ENCODE assay signal across 9 mouse cellular contexts in the genomic region with DNA sequence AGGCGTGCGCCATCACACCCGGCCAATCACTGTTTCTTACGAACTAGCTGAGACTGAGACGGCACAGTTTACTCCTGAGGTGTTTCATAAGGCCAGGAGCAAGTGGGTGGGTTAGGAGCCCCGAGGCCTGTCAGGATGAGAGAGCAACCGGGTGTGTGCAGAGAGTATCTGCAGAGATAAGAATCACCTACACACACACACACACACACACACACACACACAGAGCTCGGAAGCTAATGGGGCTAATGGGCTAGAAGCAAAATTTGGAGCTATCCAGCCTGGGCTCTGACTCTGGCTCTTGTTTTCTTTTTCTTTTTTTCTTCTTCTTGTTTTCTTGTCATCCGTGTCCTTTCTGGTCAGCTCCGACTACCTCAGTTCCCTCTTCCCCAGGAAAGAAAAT. TPM values are rescaled to one million over a fixed set of nuclear protein-coding genes. Genes with fewer than 3 reads are reported as not detected.
DNase-seq lines count a peak whose midpoint lies in the region; ATAC-seq and TF ChIP-seq lines count a peak whose summit lies in the region.
"Had no signal": no experiment of that assay in that cellular context is flagged by ENCODE, and none has a peak within 500 bp of the region (broad histone marks: within the 10 kb centered on the region; RNA-seq: fewer than 3 reads in every experiment).

No protein-coding gene starts in this region.

- H3K4me2 ChIP-seq in lung, embryonic 14.5 days, result peak overlapping the region; percentile 53
- H3K4me2 ChIP-seq in embryonic facial prominence, embryonic 14.5 days (ENCODE audit: low read depth, low read length), result peak overlapping the region; percentile 51
- peak overlapping the region; percentile 38 for H3K4me2 ChIP-seq in neural tube, embryonic 14.5 days (ENCODE audit: low read depth, low read length)

- H3K4me1 ChIP-seq in lung, embryonic 14.5 days (ENCODE audit: insufficient read depth), result no peaks in the 10 kb centered on the region
- no peaks in the 10 kb centered on the region for H3K4me1 ChIP-seq in embryonic facial prominence, embryonic 14.5 days (ENCODE audit: control insufficient read depth, insufficient read depth, low read length)
- peaks cover under 1% of the 10 kb centered on the region; the same call in 1 of the 2 replicates for H3K4me1 ChIP-seq in limb, embryonic 10.5 days
- no peaks in the 10 kb centered on the region for H3K4me1 ChIP-seq in neural tube, embryonic 14.5 days (ENCODE audit: control insufficient read depth, insufficient read depth, low read length)

- no peaks in the 10 kb centered on the region for H3K9me3 ChIP-seq in lung, embryonic 14.5 days (ENCODE audit: low read depth, low read length)
- no peaks in the 10 kb centered on the region for H3K9me3 ChIP-seq in embryonic facial prominence, embryonic 14.5 days (ENCODE audit: control insufficient read depth, low read length)
- no peaks in the 10 kb centered on the region for H3K9me3 ChIP-seq in limb, embryonic 10.5 days (replicated peaks)
- no peaks in the 10 kb centered on the region for H3K9me3 ChIP-seq in neural tube, embryonic 14.5 days (ENCODE audit: control insufficient read depth, low read length)

- H3K4me3 ChIP-seq in lung, embryonic 14.5 days (ENCODE audit: low read depth, low read length), result peak overlapping the region; percentile 25; the same call in 1 of the 2 replicates
- peak overlapping the region; percentile 30 for H3K4me3 ChIP-seq in embryonic facial prominence, embryonic 14.5 days (ENCODE audit: low read depth, low read length)
- peak overlapping the region; percentile 40 for H3K4me3 ChIP-seq in limb, embryonic 10.5 days
- no peak overlapping the region for H3K4me3 ChIP-seq in neural tube, embryonic 14.5 days (ENCODE audit: low read depth, low read length)

- no peak for TF ChIP-seq CTCF in lung, embryonic 14.5 days (IDR thresholded peaks at IDR 0.05; ENCODE audit: low read depth)

- no peak for ATAC-seq in lung, embryonic 14.5 days (ENCODE audit: insufficient read depth)
- no peak for ATAC-seq in embryonic facial prominence, embryonic 14.5 days (ENCODE audit: low read depth)
- no peak for ATAC-seq in neural tube, embryonic 14.5 days (ENCODE audit: low read depth)

- no peak for DNase-seq in lung, embryonic 14.5 days
- no peak for DNase-seq in lung, adult 18-20 months
- no peak for DNase-seq in embryonic facial prominence, embryonic 14.5 days (ENCODE audit: low spot score)
- DNase-seq in limb, embryonic 10.5 days (ENCODE audit: low spot score), result no peak
- no peak for DNase-seq in adrenal gland, adult (ENCODE audit: inconsistent age in 2 of 2, low spot score in 1 of 2)
- no peak for DNase-seq in adrenal gland, adult 18-20 months (ENCODE audit: low spot score in 2 of 2)
- DNase-seq in right cerebral cortex, postnatal 10 days (ENCODE audit: low spot score in 2 of 2), result no peak
- DNase-seq: layer of hippocampus, adult 9-11 months had no signal

- no peaks in the 10 kb centered on the region for H3K36me3 ChIP-seq in lung, embryonic 14.5 days (ENCODE audit: insufficient read depth)
- no peaks in the 10 kb centered on the region for H3K36me3 ChIP-seq in embryonic facial prominence, embryonic 14.5 days (ENCODE audit: control insufficient read depth, insufficient read depth, low read length)
- H3K36me3 ChIP-seq in limb, embryonic 10.5 days, result no peaks in the 10 kb centered on the region
- no peaks in the 10 kb centered on the region for H3K36me3 ChIP-seq in neural tube, embryonic 14.5 days (ENCODE audit: control insufficient read depth, insufficient read depth, low read length)

- H3K27ac ChIP-seq in lung, embryonic 14.5 days (ENCODE audit: low read depth), result no peak overlapping the region
- no peak overlapping the region for H3K27ac ChIP-seq in embryonic facial prominence, embryonic 14.5 days (replicated peaks; ENCODE audit: low read depth, low read length)
- H3K27ac ChIP-seq in limb, embryonic 10.5 days, result no peak overlapping the region
- H3K27ac ChIP-seq in neural tube, embryonic 14.5 days (ENCODE audit: low read depth, low read length), result no peak overlapping the region

- WGBS in lung, embryonic 14.5 days, result 71% methylated on average over 10 of the region's 10 CpGs
- 86% methylated on average over 10 of the region's 10 CpGs for WGBS in embryonic facial prominence, embryonic 14.5 days
- WGBS in limb, embryonic 10.5 days, result 87% methylated on average over 10 of the region's 10 CpGs
- WGBS in neural tube, embryonic 14.5 days, result 87% methylated on average over 10 of the region's 10 CpGs

- H3K9ac ChIP-seq in lung, embryonic 14.5 days, result no peak overlapping the region
- H3K9ac ChIP-seq in embryonic facial prominence, embryonic 14.5 days (ENCODE audit: low read depth, low read length), result peak overlapping the region; percentile 34; the same call in 1 of the 2 replicates
- no peak overlapping the region for H3K9ac ChIP-seq in neural tube, embryonic 14.5 days (replicated peaks; ENCODE audit: low read depth, low read length)

- H3K27me3 ChIP-seq in lung, embryonic 14.5 days (ENCODE audit: insufficient read depth, low read length), result no peaks in the 10 kb centered on the region
- no peaks in the 10 kb centered on the region for H3K27me3 ChIP-seq in embryonic facial prominence, embryonic 14.5 days (replicated peaks; ENCODE audit: control insufficient read depth, insufficient read depth, low read length)
- no peaks in the 10 kb centered on the region for H3K27me3 ChIP-seq in limb, embryonic 10.5 days (ENCODE audit: low read depth, poor library complexity, severe bottlenecking)
- no peaks in the 10 kb centered on the region for H3K27me3 ChIP-seq in neural tube, embryonic 14.5 days (ENCODE audit: control insufficient read depth, insufficient read depth, low read length)

RNA-seq across cellular contexts. Expression of a gene that starts 5.2 kb away (rescaled TPM):
- polyA plus RNA-seq in lung, embryonic 14.5 days (2014; fragmentation: Nextera tagmentation; extraction: Ambion mirVana), result 0.43 and 0.60 TPM in 2 replicates
- polyA plus RNA-seq in embryonic facial prominence, embryonic 14.5 days (2014; fragmentation: Nextera tagmentation; extraction: Ambion mirVana), result 0.97 and 1.0 TPM in 2 replicates
- 0.14 and 0.18 TPM in 2 replicates for polyA plus RNA-seq in limb, embryonic 10.5 days (2016; fragmentation: Nextera tagmentation; extraction: Ambion mirVana)
- 0.12 and 0.28 TPM in 2 replicates for polyA plus RNA-seq in neural tube, embryonic 14.5 days (2014; fragmentation: Nextera tagmentation; extraction: Ambion mirVana)
- 1 to 10 TPM; 1.7 to 3.1 TPM for total RNA-seq in adrenal gland, adult 18-20 months (2021)

RNA-seq across cellular contexts. Expression of a gene that starts 21.0 kb away (rescaled TPM):
- polyA plus RNA-seq in lung, embryonic 14.5 days (2014; fragmentation: Nextera tagmentation; extraction: Ambion mirVana), result 71.6 and 74.3 TPM in 2 replicates
- 42.5 and 47.6 TPM in 2 replicates for polyA plus RNA-seq in embryonic facial prominence, embryonic 14.5 days (2014; fragmentation: Nextera tagmentation; extraction: Ambion mirVana)
- polyA plus RNA-seq in limb, embryonic 10.5 days (2016; fragmentation: Nextera tagmentation; extraction: Ambion mirVana), result 106 and 111 TPM in 2 replicates
- polyA plus RNA-seq in neural tube, embryonic 14.5 days (2014; fragmentation: Nextera tagmentation; extraction: Ambion mirVana), result 37.2 and 38.2 TPM in 2 replicates
- 10 to 100 TPM in 1 of 2 experiments, 1 to 10 TPM in 1; 8.6 to 11.1 TPM for total RNA-seq in adrenal gland, adult 18-20 months (2021)

RNA-seq across cellular contexts. Expression of a gene that starts 37.1 kb away (rescaled TPM):
- 20.8 and 21.8 TPM in 2 replicates for polyA plus RNA-seq in lung, embryonic 14.5 days (2014; fragmentation: Nextera tagmentation; extraction: Ambion mirVana)
- 19.3 and 21.8 TPM in 2 replicates for polyA plus RNA-seq in embryonic facial prominence, embryonic 14.5 days (2014; fragmentation: Nextera tagmentation; extraction: Ambion mirVana)
- 13.9 and 18.7 TPM in 2 replicates for polyA plus RNA-seq in limb, embryonic 10.5 days (2016; fragmentation: Nextera tagmentation; extraction: Ambion mirVana)
- 63.7 and 66.9 TPM in 2 replicates for polyA plus RNA-seq in neural tube, embryonic 14.5 days (2014; fragmentation: Nextera tagmentation; extraction: Ambion mirVana)
- total RNA-seq in adrenal gland, adult 18-20 months (2021), result 10 to 100 TPM; 58.0 to 61.7 TPM

RNA-seq across cellular contexts. Expression of a gene that starts 50.1 kb away (rescaled TPM):
- polyA plus RNA-seq in lung, embryonic 14.5 days (2014; fragmentation: Nextera tagmentation; extraction: Ambion mirVana), result 589 and 659 TPM in 2 replicates
- 420 and 489 TPM in 2 replicates for polyA plus RNA-seq in embryonic facial prominence, embryonic 14.5 days (2014; fragmentation: Nextera tagmentation; extraction: Ambion mirVana)
- polyA plus RNA-seq in limb, embryonic 10.5 days (2016; fragmentation: Nextera tagmentation; extraction: Ambion mirVana), result 505 and 510 TPM in 2 replicates
- 379 and 383 TPM in 2 replicates for polyA plus RNA-seq in neural tube, embryonic 14.5 days (2014; fragmentation: Nextera tagmentation; extraction: Ambion mirVana)
- 100 to 1,000 TPM; 107 to 140 TPM for total RNA-seq in adrenal gland, adult 18-20 months (2021)
